Comparison of ENCODE assay signal across 11 mouse cellular contexts in genomic region chr9:51517643-51518042, GRCm38 (mm10).
DNase-seq lines count a peak whose midpoint lies in the region.
"Had no signal": no experiment of that assay in that cellular context is flagged by ENCODE, and none has a peak within 500 bp of the region (broad histone marks: within the 10 kb centered on the region; RNA-seq: fewer than 3 reads in every experiment).

No protein-coding gene starts in this region.

- peak; percentile 21 for DNase-seq in gastrocnemius, postnatal 25 days
- no peak for DNase-seq in gastrocnemius, adult 8-10 months (ENCODE audit: low spot score in 2 of 2)
- peak; percentile 72 for DNase-seq in layer of hippocampus, adult 11-12 months (ENCODE audit: low spot score)
- DNase-seq in layer of hippocampus, adult 9-11 months, result peak; percentile 83
- DNase-seq in lung, postnatal 36 days, result peak; percentile 39
- DNase-seq in embryo, embryonic 10 days (ENCODE audit: low spot score), result no peak
- DNase-seq in kidney, postnatal 4 days, result no peak
- DNase-seq: adrenal gland, adult 8-10 months; cerebellum, adult 11 months; kidney, adult 18-20 months; liver, postnatal 0 days had no signal

Comparison
In these comparisons a context has a peak if more than half of its experiments do, and no peak if none do; other contexts are left out.
1. DNase-seq: peak in gastrocnemius, postnatal 25 days (single experiment), layer of hippocampus, adult 11-12 months (single experiment), layer of hippocampus, adult 9-11 months (single experiment) and lung, postnatal 36 days (single experiment); none in gastrocnemius, adult 8-10 months (0 of 2), embryo, embryonic 10 days (single experiment) and kidney, postnatal 4 days (0 of 2).